Mouse (Mus musculus) ES-E14 (cell line): Measurements from ENCODE around the gene Oprd1. TPM values are rescaled to one million over a fixed set of nuclear protein-coding genes. Genes with fewer than 3 reads are reported as not detected.

Experiments used
- DNase-seq: peaks from one replicate; pipeline ENCODE4 v3.0.0-alpha.2; 2013; ENCODE audit warnings: low read depth, low spot score
- H3K27ac ChIP-seq: 2 replicates; pipeline ENCODE4 v1.5.1; 2012; ENCODE audit warnings: low read depth, mild to moderate bottlenecking, low read length, moderate library complexity, mixed read lengths; ENCODE audit not compliant: poor library complexity, insufficient read depth, severe bottlenecking
- H3K36me3 ChIP-seq: 2 replicates; pipeline ENCODE4 v1.6.1; 2012; ENCODE audit warnings: mild to moderate bottlenecking, low read length, moderate library complexity, mixed read lengths; ENCODE audit not compliant: control insufficient read depth, poor library complexity, insufficient read depth, severe bottlenecking
- H3K4me1 ChIP-seq, 2 experiments: fragments of 150-350 bp in 1 of 2; sonication (generic) in 1 of 2; 2 replicates each; pipeline ENCODE4 v1.6.1; 2012; ENCODE audit warnings: low read length in 2 of 2, mild to moderate bottlenecking in 1 of 2, mixed read lengths in 1 of 2; ENCODE audit not compliant: control insufficient read depth in 2 of 2, insufficient read depth in 2 of 2, poor library complexity in 1 of 2
- H3K4me3 ChIP-seq, 2 experiments: fragments of 150-350 bp in 1 of 2; sonication (generic) in 1 of 2; 2 replicates each; pipeline ENCODE4 v1.5.1; 2012; ENCODE audit warnings: low read length in 2 of 2, low read depth in 1 of 2, mild to moderate bottlenecking in 1 of 2, mixed read lengths in 1 of 2; ENCODE audit not compliant: insufficient read depth in 1 of 2, poor library complexity in 1 of 2, severe bottlenecking in 1 of 2
- H3K9ac ChIP-seq: 2 replicates; pipeline ENCODE4 v1.6.1; 2012; ENCODE audit warnings: low read depth, mild to moderate bottlenecking, low read length, mixed read lengths; ENCODE audit not compliant: poor library complexity, insufficient read depth, severe bottlenecking
- H3K9me3 ChIP-seq: fragments of 150-350 bp; sonication (generic); 2 replicates; pipeline ENCODE4 v1.6.1; 2012; ENCODE audit warnings: low read depth, mild to moderate bottlenecking, low read length; ENCODE audit not compliant: control insufficient read depth, insufficient read depth
- CHD2 ChIP-seq: IDR thresholded peaks from 2 replicates; pipeline ENCODE4 v1.6.1; 2014; ENCODE audit warnings: mild to moderate bottlenecking, low read depth, low read length, inconsistent platforms
- HCFC1 ChIP-seq: IDR thresholded peaks from 2 replicates; pipeline ENCODE4 v1.6.1; 2012; ENCODE audit warnings: low read length, inconsistent platforms, borderline replicate concordance; ENCODE audit not compliant: insufficient read depth
- MAFK ChIP-seq: IDR thresholded peaks from 2 replicates; pipeline ENCODE4 v1.6.1; 2014; ENCODE audit warnings: mild to moderate bottlenecking, low read depth, low read length, inconsistent platforms; ENCODE audit not compliant: insufficient read depth
- ZC3H11A ChIP-seq: IDR thresholded peaks from 2 replicates; pipeline ENCODE4 v1.6.1; 2012; ENCODE audit warnings: low read depth, mild to moderate bottlenecking, inconsistent platforms, low read length, borderline replicate concordance
- ZNF384 ChIP-seq: IDR thresholded peaks from 2 replicates; pipeline ENCODE4 v1.6.1; 2012; ENCODE audit warnings: low read depth, low read length, inconsistent platforms
- in situ Hi-C, 2 experiments: fragments of 600-800 bp; cut with MboI; formaldehyde crosslinking; loops; one replicate each; pipeline ENCODE4 v1.15.1; 2025; ENCODE audit warnings: low sequenced_read_pairs in 2 of 2, inconsistent platforms in 1 of 2; ENCODE audit not compliant: unreplicated experiment in 2 of 2
- total RNA-seq: library from RNA; depleted of rRNA; stranded (reverse); fragments of 300-350 nt; gene quantifications from 2 replicates; pipeline ENCODE4 v1.2.3, GENCODE M21; 2012; rRNA removed

Oprd1 gene
- total RNA-seq, 1 experiment: 0.62 TPM

DNA sequence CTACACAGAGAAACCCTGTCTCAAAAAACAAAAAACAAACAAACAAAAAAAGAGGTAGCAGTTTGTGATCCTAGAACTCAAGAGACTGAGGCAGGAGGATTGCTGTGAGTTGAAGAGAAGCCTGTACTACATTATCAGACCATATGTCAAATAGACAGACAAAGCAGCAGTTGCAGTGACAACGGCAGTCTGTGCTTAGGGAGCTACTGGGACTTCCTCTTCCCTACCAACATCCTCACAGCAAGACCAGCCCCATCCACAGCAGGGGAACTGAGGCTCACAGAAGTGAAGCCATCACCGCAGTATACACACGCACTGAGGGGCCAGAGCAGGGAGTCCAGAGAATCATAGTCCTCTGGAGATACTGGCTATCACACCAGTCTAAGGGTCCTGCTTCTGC is 78.7 kb downstream of the Oprd1 start:
- TF ChIP-seq ZC3H11A: no peak
- TF ChIP-seq CHD2: no peak
- TF ChIP-seq ZNF384: no peak
- TF ChIP-seq MAFK: no peak
- TF ChIP-seq HCFC1: no peak
- no peak overlapping the region for H3K9ac ChIP-seq
- no peaks in the 10 kb centered on the region for H3K9me3 ChIP-seq
- DNase-seq: no peak
- no peaks in the 10 kb centered on the region for H3K4me1 ChIP-seq
- H3K4me3 ChIP-seq: no peak overlapping the region
- in situ Hi-C loops: no loop called here
- H3K36me3 ChIP-seq: no peaks in the 10 kb centered on the region
- H3K27ac ChIP-seq: no peak overlapping the region

DNA sequence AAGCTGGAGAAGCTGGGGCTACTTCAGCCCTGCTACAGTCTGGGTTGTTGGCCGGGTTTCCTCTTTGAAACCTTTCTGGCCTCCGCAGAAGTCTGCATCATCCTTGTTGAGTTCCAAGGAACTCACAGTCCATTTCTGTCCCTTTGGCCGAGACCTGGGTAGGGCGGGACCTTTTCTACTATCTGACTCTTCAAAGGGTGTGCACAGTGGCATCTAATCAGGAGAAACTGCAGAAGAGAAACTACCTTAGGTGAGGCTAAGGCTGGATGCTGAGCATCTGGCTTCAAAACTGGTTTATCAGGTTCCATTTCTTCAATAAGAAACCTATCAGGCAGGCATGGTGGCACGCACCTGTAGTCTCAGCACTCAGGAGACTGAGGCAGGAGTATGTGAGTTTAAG is 79.7 kb downstream of the Oprd1 start:
- TF ChIP-seq ZC3H11A: no peak
- TF ChIP-seq HCFC1: no peak
- no peak for TF ChIP-seq MAFK
- TF ChIP-seq CHD2: no peak
- no peak for TF ChIP-seq ZNF384
- DNase-seq: no peak
- no peaks in the 10 kb centered on the region for H3K9me3 ChIP-seq
- no peak overlapping the region for H3K9ac ChIP-seq
- H3K4me1 ChIP-seq: no peaks in the 10 kb centered on the region
- no peak overlapping the region for H3K27ac ChIP-seq
- in situ Hi-C loops: no loop called here
- H3K4me3 ChIP-seq: no peak overlapping the region
- H3K36me3 ChIP-seq: no peaks in the 10 kb centered on the region

DNA sequence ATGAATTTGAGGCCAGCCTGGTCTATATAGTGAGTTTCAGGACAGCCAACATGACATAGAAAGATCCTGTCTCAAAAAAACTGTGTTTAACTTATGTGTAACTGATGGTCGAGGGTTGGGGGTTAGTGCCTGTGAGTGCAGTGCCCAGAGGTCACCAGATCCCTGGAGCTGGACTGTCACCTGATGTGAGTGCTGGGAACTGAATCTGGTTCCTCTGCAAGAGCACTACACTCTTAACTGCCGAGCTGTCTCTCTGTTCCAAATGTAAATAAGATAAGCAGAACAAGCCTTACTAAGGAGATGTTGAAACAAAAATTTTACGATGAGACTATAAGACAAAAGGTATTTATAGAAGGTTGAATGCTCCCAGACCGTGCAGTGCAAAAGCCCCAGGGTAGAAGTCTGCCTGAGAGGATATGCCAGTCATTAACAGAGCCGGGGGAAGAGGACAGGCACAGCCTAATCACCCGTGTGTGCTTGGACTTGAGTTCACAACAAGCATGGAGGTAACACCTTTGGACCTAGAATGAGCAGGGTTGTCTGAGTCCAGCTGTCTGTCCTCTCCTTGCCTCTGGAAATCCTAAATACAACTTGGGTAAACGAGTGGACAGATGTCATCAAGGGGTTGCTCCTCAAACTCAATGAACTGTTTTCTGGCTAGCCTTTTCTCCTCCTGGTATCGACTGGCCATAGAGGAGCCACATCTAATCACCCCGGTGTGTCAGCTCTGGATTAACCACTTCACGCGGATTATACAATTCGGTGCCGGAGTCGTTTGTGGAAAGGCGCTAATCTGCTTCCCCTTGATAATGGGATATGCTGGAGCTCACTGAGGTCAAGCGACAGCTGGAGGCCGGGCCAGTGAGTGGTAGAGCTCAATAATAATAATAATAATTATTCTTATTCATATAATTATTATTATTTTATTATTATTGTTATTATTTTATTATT is 81.1 kb downstream of the Oprd1 start:
- Histone ChIP-seq H3K4me1 (no peaks in the 10 kb centered on the region), H3K9ac (no peak overlapping the region), H3K4me3 (no peak overlapping the region), H3K36me3 (no peaks in the 10 kb centered on the region), H3K9me3 (no peaks in the 10 kb centered on the region), H3K27ac (no peak overlapping the region)
- in situ Hi-C loops: no loop called here
- DNase-seq: no peak
- no peak for TF ChIP-seq MAFK

DNA sequence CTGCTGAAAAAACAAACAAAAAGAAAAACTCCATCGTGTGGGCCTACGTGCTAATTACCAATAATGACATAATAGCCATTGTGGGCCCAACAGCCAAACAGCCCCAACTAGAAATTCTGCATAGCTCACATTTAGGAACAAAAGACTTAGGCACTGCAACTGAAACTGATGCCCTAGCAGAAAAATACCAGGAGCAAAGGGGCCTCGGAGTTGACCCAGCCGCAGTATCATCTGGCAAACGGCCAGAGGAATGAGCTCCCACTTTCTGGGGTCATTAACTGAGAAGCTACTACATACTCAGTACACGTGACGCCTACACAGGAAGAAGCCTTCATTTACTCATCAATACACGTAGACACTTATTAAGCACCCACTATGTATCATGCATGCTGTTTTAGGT is 82.0 kb downstream of the Oprd1 start:
- Histone ChIP-seq H3K36me3 (no peaks in the 10 kb centered on the region), H3K27ac (no peak overlapping the region), H3K9ac (no peak overlapping the region), H3K4me3 (no peak overlapping the region), H3K4me1 (no peaks in the 10 kb centered on the region), H3K9me3 (no peaks in the 10 kb centered on the region)
- DNase-seq: no peak
- in situ Hi-C loops: no loop called here
- TF ChIP-seq MAFK: no peak
- no peak for TF ChIP-seq CHD2
- no peak for TF ChIP-seq HCFC1
- no peak for TF ChIP-seq ZNF384
- TF ChIP-seq ZC3H11A: no peak

Other genes with a start within 250 kb of the Oprd1 start
- gene Tmem200b, start 222.7 kb downstream of the Oprd1 start, total RNA-seq: 1.8 and 2.1 TPM in 2 replicates
- gene Gm10300, start 69.8 kb downstream of the Oprd1 start, total RNA-seq: 0.11 TPM in 1 of 2 replicates, not detected in the other
- gene Epb41, start 69.2 kb downstream of the Oprd1 start, total RNA-seq: 16.3 and 19.5 TPM in 2 replicates
- gene Ythdf2, start 67.8 kb upstream of the Oprd1 start, total RNA-seq: 56.1 and 67.7 TPM in 2 replicates
- gene Gmeb1, start 117.1 kb upstream of the Oprd1 start, total RNA-seq: 20.7 and 22.3 TPM in 2 replicates
- 12.1 and 21.9 TPM in 2 replicates for gene Taf12, start 129.9 kb upstream of the Oprd1 start, total RNA-seq
- 0.69 and 1.1 TPM in 2 replicates for gene Rab42, start 158.9 kb upstream of the Oprd1 start, total RNA-seq
- gene Trnau1ap, start 185.1 kb upstream of the Oprd1 start, total RNA-seq: 48.6 and 61.8 TPM in 2 replicates
- 107 and 117 TPM in 2 replicates for gene Rcc1, start 209.1 kb upstream of the Oprd1 start, total RNA-seq